Mouse (Mus musculus): Measurements from ENCODE around the gene Ugt1a9.
"Not testable (repeated sequence)": the region's sequence is repeated elsewhere in the genome, so short reads cannot be mapped to it uniquely, and the experiment has no call there.

Gene Ugt1a9

DNA sequence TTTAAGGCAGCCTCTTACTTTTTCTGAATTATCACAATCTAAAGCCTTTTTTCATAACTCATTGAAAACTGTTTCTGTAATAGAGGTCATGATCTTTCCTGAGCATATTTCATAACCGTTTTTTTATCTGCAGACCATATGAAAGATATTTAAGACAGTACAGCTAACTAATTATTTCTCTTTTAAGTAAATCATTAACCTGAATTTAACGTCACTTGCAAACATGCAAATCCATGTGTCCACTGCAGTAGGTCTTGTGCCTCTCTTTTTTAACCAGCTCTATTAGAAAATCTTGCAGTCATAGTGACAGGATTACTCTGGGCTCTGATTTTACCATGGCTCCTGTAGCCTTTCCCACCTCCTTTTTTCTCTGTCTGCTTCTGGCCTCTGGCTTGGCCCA, at the start of gene Ugt1a9:
TSS of gene Ugt1a9 (plus strand) at position 306 of the 400 bp plus-strand sequence.
- no peak for DNase-seq (ENCODE audit: low spot score in 2 of 2)

DNA sequence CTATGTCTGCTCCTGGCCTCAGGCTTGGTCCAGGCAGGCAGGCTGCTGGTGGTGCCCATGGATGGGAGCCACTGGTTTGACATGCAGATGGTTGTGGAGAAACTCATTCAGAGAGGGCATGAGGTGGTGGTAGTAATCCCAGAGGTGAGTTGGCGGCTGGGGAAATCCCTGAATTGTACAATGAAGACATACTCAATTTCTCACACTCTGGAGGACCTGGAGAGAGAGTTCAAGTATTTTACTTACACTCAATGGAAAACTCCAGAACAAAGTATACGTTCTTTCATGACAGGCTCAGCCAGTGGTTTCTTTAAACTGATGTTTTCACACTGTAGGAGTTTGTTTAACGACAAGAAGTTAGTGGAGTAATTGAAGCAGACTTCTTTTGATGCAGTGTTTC, 45.4 kb upstream of the Ugt1a9 start:
- not testable (repeated sequence) for DNase-seq (ENCODE audit: low spot score in 2 of 2)

DNA sequence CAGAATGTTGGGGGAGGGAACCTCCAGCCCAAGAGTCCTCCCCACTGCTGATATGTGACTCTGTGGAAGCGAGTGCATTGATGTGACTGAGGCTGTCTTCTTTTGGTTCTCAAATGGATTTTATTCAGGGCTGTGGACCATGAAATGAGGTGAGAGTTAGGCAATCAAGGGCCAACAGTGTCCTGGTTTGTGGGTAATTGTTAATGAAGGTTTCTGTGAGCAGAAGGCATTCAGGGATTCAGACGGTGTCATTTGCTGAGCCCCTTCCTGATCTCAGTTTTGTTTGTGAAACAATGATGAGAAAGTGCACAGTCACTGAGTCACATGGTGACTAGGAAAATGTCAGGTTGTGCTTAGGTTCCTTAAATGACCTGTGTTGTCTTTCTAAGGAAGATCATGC, 27.6 kb upstream of the Ugt1a9 start:
- not testable (repeated sequence) for DNase-seq (ENCODE audit: low spot score in 2 of 2)

DNA sequence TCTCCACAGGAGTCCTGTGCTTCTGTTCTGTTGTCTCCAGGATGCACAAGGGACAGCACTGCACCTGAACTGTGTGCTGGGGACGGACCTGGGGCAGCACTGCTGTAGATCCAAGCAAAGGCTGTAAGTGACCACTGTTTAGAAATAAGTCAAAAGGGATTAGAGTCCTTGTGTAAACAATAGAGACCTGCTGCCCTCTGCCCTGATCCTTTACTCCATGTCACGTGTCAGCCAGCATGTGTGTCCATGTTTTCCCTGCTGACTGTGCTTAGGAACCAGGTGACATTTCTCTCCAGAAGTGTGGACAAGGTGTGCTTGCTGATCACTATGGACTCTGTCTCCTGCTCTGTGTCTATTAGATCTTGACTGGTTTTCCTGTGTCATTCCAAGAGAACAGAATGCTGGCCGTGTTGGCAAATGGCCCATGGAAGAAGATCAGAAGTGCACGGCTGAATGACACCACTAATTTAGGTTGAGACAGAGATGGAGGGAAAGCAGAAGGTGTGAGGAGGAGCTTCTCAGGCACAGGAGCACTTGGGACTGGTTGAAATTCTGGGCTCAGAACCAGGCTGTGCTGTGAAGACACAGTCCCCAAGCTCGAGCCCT, 25.7 kb upstream of the Ugt1a9 start:
- not testable (repeated sequence) for DNase-seq (ENCODE audit: low spot score in 2 of 2)

DNA sequence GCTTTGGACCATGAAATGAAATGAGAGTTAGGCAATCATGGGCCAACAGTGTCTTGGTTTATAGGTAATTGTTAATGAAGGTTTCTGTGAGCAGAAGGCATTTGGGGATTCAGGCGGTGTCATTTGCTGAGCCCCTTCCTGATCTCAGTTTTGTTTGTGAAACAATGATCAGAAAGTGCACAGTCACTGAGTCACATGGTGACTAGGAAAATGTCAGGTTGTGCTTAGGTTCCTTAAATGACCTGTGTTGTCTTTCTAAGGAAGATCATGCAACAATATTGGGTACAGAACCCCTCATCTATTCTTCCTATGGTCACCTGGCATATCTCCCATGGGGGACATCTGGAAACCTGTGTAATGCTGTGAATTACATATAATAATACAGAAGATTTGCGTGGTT, 23.2 kb upstream of the Ugt1a9 start:
- not testable (repeated sequence) for DNase-seq (ENCODE audit: low spot score in 2 of 2)

DNA sequence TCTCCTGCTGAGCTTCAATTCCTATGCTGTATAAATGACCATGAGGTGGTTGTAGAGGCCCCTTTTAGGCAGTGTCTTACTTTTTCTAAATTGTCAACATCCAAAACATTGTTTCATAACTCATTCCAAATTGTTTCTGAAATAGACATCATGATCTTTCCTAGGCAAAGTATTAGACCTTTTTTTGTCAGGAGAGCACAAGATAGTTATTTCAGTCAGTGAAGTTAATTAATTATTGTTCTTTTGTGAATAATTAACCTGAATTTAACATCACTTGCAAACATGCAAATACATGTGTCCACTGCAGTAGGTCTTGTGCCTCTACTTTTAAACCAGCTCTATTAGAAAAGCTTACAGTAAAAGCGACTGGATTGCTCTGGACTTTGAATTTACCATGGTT, 15.5 kb upstream of the Ugt1a9 start, which contains the start of gene Ugt1a10:
TSS of gene Ugt1a10 (plus strand) at position 301 of the 400 bp plus-strand sequence.
- no peak for DNase-seq (ENCODE audit: low spot score in 2 of 2)

DNA sequence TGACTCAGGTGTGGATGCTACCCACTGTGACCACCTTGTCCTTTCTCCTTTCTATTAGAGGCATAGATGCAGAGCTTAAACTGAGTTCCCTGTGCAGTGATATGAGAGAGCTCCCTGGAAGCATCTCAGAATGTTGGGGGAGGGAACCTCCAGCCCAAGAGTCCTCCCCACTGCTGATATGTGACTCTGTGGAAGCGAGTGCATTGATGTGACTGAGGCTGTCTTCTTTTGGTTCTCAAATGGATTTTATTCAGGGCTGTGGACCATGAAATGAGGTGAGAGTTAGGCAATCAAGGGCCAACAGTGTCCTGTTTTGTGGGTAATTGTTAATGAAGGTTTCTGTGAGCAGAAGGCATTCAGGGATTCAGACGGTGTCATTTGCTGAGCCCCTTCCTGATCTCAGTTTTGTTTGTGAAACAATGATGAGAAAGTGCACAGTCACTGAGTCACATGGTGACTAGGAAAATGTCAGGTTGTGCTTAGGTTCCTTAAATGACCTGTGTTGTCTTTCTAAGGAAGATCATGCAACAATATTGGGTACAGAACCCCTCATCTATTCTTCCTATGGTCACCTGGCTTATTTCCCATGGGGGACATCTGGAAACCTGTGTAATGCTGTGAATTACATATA, 4.0 kb upstream of the Ugt1a9 start:
- not testable (repeated sequence) for DNase-seq (ENCODE audit: low spot score in 2 of 2)

DNA sequence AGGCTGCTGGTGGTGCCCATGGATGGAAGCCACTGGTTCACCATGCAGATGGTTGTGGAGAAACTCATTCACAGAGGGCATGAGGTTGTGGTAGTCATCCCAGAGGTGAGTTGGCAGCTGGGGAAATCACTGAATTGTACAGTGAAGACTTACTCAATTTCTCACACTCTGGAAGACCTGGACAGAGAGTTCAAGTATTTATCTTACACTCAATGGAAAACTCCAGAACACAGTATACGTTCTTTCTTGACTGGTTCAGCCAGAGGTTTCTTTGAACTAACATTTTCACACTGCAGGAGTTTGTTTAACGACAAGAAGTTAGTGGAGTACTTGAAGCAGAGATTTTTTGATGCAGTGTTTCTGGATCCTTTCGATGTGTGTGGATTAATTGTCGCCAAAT, 302 bp downstream of the Ugt1a9 start:
- DNase-seq (ENCODE audit: low spot score in 2 of 2): no peak

DNA sequence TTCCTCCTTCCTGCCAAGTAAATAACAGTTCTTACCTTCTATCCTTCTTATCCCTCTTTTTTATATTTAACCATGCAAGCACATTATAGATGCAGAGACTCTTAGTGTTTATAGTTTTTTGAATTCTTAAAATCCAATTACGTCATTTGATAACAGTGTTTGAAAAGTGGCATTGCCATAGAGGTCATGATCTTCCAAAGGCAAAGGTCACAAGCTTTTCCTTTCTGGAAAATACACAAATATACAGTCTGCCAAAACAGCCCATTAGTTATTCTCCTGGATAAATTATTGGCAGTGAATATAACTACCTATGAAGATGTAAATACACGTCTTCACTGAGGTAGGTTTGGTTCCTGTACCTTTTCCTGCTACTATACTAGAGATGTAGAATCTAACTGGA, 3.9 kb downstream of the Ugt1a9 start:
- no peak for DNase-seq (ENCODE audit: low spot score in 2 of 2)

DNA sequence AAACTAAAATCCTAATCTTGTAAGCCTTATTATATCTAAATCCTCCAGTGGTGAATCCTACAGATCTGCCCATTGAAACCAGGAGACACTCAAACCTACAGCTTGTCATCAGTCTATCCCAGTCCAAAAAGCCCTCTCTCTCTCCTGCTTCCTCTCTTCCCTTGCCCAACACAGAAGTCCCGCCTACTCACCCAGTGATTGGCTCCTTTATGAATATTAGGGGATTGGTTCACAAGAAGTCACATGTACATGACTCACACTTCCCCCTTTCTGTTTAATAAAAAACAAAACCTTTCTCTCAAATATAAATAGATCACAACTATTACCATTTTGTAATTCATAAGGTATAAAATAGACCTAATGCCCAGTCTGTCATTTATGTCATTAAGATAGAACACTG, 6.5 kb downstream of the Ugt1a9 start:
- no peak for DNase-seq (ENCODE audit: low spot score in 2 of 2)

DNA sequence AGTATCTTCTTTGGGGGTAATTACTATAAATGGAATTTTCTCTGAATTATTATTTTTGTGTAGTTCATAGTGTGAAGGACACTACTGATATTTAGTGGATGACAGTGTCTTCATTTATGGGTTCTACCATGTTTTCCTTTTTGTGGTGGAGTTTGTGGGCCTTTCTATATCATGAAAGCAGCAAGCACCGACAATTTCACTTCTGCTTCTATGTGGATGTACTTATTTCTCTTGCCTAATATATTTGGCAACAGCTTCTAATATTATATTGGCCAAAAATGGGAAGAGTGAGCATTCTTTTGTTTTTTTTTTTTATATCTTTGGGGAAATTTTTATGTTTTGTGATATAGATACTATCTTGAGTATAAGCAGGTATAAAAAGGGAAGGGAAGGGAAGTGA, 11.1 kb downstream of the Ugt1a9 start:
- no peak for DNase-seq (ENCODE audit: low spot score in 2 of 2)

DNA sequence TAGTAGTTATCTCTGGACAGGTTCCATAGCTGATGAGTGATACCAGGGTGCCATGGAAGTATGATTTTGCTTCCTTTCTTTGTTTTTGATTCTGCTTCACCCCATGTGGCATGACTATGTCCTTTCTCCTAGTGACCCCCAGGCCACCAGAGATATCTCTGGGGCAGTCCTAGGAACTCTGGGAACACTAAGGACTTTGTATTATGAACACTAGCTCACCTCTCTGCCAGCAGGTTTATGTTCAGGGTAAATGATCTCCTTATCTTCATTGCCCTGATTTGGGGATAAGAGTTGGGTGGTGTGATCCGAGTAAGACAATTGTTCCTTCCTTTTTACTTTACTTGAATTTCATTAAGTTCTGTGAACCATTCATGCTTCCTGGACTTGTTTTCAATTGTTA, 15.5 kb downstream of the Ugt1a9 start:
- DNase-seq (ENCODE audit: low spot score in 2 of 2): no peak

DNA sequence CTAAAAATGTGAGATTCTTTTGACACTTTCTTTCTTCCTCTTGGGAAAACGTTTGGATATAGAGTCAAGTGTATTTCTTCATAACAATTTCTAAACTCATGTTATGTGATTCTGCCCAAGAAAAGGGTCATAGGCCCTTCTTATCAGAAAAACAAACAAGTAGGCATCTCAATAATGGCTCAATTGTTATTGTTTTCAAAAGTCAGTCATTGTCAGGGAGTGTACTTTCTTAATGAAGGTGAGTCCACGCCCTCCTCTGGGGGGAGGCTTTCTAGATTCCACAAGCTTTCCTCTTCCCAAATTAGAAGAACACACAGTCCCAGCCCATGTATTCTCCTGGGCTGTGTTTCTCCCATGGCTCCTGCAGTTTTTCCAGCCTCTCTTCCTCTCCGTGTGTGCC, 16.9 kb downstream of the Ugt1a9 start, which contains the start of gene Ugt1a8:
TSS of gene Ugt1a8 (plus strand) at position 301 of the 400 bp plus-strand sequence.
- no peak for DNase-seq (ENCODE audit: low spot score in 2 of 2)

DNA sequence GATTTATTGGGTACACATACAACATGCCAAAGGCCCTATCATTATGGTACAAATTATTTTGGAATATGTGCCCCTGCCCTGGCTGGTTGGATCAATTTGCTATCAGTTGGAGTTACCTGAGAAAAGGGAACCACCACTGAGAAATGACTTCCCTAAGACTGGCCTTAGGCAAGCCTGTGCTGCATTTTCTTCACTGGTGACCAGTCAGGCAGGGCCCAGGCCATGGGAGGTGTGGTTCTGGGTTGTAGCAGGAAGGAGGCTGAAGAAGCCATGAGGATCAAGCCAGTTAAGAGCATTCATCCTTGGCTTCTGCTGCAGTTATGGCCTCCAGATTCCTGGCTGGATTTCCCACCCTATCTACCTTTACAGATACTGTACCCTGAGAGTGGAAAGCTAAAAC, 21.7 kb downstream of the Ugt1a9 start:
- DNase-seq (ENCODE audit: low spot score in 2 of 2): no peak

DNA sequence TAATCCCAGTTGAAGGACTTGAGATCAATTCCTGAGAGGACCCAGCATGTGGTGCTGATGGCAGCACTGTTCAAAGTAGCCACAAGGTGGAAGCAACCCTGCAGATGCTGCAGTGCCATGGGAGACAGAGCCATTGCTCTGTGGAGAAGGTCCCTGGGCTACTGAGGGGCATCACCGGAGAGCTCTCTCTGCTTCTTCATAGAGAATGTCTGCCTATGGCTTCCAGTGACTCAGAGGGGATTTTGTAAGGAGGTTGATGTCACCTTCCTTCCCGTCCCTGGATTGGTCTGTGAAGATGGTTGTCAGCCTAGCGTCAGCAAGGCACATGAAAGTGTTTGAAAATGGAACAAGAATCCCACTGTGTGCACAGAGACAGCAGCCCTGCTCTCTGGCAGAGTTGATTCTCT, 23.7 kb downstream of the Ugt1a9 start:
- DNase-seq (ENCODE audit: low spot score in 2 of 2): not testable (repeated sequence)

DNA sequence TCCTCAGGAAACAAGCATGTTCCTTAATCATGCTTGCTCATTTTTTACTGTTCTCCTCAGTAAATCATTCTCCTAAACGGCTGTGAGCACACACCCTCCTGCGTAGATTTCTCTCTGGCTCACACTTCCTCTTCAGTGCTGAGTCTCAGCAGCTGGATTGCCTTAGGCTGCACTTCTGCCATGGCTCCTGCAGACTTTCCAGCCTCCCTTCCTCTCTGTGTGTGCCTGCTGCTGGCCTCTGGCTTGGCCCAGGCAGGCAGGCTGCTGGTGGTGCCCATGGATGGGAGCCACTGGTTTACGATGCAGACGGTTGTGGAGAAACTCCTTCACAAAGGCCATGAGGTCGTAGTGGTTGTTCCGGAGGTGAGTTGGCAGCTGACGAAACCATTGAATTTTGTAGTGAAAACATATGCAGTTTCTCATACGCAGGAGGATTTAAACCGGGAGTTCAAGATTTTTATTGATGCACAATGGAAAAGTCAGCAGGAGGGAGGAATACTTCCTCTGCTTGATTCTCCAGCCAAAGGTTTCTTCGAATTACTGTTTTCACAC, 24.4 kb downstream of the Ugt1a9 start, which contains the start of gene Ugt1a7c:
TSS of gene Ugt1a7c (plus strand) at position 122 of the 552 bp plus-strand sequence.
- no peak for DNase-seq (ENCODE audit: low spot score in 2 of 2)

DNA sequence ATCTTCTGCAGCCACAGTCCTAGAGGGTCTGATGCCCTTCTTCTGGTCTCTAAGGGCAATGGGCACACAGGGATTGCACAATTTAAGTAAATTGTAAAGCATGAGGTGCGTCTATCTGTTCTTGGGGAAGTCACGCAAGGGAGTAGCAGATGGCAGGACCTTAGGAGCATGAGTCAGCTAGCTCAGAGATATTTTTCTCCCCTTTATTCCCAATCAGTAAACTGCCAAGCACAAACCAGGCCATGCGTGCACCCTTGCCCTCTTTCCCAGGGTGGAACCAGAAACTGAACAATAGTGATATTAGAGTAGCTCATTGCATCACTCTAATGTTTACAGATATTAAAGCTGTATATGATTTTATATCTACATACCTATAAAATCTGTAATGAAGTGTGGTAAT, 27.9 kb downstream of the Ugt1a9 start:
- not testable (repeated sequence) for DNase-seq (ENCODE audit: low spot score in 2 of 2)

DNA sequence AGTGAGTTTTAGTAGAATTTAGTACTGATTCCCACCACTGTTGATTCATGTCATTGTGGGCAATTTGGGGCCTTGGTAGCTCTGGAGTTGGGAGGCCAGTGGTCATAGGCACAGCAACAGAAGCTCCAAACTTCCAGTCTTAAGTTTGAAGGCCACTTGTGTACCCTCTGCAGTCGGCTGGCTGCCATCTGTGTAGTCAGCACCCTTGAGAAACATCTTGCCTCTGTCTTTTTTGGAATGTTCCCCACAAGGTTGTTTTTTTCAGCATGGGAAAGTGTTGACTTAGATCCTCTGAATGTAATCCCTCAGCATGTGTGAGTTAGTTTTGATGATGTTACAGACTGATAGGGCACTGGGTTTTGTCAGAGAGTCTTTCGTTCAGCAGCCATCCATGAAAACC, 29.1 kb downstream of the Ugt1a9 start:
- DNase-seq (ENCODE audit: low spot score in 2 of 2): not testable (repeated sequence)

DNA sequence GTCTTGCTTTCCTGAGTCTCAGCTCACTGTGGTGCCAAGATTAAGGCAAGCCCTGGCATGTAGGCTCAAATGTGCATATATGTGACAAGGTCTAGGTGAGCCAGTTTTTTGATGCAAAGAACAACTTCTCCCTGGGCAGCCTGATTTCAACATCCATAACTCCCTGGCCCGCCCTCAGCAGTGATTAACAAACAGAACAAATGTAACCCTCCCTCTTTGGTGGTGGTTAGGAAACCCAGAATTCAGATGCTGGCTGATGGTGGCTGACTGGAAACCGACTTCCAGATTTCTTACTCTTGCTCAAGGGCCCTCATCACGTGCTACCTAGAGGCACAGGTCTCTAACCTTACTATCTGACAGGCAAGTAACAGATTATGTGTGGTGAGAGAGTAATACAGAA, 32.4 kb downstream of the Ugt1a9 start, which contains the start of gene Ugt1a6b:
TSS of gene Ugt1a6b (plus strand) at position 234 of the 400 bp plus-strand sequence.
- DNase-seq (ENCODE audit: low spot score in 2 of 2): not testable (repeated sequence)

DNA sequence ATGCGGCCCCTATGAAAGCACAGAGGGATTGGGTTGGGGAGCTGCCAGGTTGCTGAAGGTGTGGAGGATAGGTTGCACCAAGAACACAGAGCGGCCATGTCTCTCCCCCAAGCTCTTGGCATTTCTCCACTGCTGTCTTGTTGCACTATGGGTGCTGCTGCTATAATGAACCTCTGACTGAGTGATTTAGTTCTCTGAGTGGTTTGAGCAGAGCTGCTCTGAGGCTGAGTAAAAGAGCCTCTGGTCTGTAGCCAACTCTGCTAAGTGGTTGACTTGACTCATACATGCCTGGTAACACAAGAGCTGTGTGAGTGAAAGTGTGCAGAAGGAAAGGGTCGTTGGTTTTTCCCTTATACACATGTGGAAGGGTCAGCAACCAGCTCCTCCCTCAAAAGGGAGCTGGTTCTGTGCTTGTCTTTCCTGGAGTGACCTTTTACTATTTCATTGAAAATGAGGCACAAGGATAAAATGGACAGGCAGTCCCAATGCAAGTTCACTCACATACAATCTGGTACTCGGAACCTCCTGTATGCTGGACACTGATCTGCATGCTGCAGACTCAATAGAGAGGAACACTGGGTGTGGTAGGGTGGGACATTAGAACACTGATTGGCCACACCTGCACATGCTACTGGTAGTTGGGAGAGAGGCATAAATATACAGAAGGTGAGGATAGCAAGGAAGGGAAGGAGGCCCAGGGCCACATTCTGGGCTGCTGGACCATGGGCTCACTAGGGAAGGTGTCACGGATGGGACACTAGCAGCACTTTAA, 33.3 kb downstream of the Ugt1a9 start:
- not testable (repeated sequence) for DNase-seq (ENCODE audit: low spot score in 2 of 2)

DNA sequence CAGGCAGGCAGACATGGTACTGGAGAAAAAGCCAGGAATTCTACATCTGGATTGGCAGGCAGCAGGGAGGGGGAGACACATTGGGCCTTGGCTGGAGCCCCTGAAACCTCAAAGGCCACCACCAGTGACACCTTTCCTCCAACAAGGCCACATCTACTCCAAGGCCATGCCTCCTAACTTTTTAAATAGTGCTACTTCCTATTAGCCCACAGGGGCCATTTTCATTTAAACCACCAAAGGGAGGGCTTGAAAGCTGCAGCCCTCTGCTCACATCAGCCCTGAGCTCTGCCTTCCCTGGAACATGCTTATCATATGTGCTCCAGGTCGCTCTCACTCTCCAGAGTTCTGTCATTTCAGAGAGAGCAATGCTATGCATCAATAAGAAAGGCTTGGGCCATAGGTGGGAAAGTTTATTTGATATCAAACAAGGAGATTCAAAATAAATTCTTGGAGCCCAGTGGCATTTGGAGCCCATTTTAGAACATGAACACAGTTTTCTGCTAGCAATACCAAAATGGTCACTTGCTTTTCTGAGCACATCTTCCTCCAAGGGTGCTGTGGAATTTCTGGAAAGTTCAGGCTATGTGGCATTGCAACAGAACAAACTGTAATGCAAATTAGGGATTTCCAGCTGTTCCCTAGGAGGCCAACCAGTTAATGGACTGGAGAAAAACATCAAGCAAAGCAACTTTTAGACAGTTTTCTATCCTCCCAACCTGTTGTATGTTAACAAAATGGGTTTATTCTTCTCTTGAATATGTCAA, 34.2 kb downstream of the Ugt1a9 start:
- no peak for DNase-seq (ENCODE audit: low spot score in 2 of 2)
